Mouse (Mus musculus) thymus, postnatal 4 days (tissue): Measurements from ENCODE around the gene Parp14.

Experiments used
- DNase-seq: peaks from one replicate; pipeline ENCODE4 v3.0.0; 2021

Gene Parp14

DNA sequence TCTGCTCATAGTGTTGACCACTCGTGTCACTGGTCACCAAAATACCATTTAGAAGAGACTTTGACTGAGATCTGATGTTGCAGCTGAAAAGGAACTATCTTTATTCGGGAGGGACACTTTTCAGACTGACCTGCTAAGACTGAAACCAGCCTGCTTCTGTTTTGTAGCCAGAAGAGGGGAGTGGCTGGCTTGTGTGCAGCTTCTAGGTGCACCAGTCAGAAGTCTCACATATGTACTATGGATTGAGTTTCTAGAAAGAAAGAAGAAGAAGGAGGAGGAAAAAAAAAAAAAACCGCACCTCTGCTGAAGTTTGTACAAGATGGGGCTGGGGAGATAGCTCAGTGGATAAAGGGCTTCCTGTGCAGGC lies 88.2 kb downstream of the Parp14 start:
- DNase-seq, result no peak
